Mouse (Mus musculus): ENCODE results near the gene Gm45213.
"Not testable (repeated sequence)": the region's sequence is repeated elsewhere in the genome, so short reads cannot be mapped to it uniquely, and the experiment has no call there.

Gene Gm45213

DNA sequence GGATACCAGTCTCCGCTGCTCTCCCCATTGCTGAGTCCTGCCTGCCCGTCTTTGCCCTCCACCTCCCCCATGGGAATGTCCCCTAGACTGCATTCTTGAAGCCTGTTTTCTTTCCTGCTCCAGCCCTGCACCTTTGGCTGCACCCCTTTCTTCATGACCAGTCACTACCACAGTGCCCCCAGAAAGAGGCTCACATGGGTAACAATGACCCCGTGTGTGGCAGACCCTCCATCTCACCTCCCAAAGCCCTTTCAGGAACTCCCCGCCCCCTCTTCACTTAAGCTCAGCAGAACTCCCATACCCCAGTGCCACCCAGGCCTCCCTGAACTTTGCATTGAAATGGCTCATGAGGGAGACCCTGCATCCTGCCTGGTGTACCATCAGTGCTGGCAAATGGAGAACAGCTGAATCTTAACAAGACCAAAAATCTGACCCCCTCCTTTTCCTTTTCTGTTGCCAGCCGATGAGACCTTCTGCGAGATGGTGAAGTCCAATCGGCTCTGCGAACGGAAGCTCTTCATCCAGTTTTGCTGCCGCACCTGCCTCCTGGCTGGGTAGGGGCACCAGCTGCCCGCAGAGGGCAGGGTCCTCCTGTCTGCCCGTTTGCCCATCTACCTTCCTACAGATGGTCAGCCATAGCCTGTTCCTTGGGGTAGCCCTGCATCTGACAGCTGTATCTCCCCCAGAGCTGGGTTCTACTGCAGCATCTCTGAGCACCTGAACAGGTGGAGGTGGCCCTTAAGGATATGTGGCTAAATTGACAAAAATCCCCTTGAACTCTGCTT, 5.2 kb downstream of the Gm45213 start:
- DNase-seq (ENCODE audit: low spot score): no peak

DNA sequence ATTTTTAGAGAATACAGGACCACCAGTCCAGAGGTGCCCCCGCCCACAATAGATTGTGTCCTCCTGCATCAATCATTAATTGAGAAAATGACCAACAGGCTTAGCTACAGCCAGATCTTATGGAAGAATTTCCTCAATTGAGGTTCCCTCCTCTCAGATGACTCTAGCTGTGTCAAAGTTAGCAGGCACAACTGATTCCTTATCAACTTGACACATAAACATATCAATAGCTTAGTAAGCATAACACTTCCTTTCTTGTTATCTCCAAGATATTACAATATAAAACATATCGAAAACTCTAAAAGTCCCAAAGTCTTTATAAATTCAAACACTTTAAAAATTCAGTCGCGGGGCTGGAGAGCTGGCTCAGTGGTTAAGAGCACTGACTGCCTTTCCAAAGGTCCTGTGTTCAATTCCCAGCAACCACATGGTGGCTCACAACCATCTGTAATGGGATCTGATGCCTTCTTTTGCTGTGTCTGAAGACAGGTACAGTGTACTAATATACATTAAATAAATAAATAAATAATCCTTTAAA, 10.6 kb downstream of the Gm45213 start:
- DNase-seq (ENCODE audit: low spot score): no peak

DNA sequence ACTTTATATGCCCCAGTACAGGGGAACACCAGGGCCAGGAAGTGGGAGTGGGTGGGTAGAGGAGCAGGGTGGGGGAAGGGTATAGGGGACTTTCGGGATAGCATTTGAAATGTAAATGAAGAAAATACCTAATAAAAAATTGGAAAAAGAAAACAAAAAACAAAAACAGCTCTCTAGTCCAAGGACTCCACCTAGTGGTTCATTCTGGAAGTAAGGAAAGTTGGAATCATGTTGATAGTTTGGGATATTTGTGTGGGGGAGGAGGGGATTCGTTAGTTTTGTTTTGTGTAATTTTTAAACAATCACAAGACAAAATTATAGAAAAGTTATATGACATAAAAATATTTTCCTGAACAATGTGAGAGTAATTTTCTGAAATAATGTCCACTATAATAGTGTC, 12.0 kb downstream of the Gm45213 start:
- DNase-seq (ENCODE audit: low spot score): not testable (repeated sequence)

DNA sequence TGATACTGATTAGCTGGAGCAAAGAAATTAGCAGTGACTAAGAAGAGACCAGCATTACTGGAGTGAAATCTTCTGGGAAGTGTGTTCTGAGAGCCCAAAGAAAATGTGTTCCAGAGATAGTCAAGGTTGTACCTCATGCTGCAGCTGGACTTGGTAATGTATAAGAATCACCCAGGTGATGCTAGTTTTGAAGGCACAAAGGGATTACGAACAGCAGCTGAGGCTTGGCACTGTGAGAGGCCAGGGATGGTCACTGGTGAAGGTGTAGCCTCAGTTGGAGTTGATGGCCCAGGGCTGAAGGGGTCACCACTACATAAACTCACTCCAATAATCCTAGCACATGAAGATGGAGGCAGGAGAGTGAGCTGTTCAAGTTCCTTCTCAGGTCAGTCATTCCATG, 15.3 kb downstream of the Gm45213 start, which contains the start of gene Snrpa1:
Snrpa1 (plus strand) TSS at position 301 of the 400 bp plus-strand sequence.
- no peak for DNase-seq (ENCODE audit: low spot score)

DNA sequence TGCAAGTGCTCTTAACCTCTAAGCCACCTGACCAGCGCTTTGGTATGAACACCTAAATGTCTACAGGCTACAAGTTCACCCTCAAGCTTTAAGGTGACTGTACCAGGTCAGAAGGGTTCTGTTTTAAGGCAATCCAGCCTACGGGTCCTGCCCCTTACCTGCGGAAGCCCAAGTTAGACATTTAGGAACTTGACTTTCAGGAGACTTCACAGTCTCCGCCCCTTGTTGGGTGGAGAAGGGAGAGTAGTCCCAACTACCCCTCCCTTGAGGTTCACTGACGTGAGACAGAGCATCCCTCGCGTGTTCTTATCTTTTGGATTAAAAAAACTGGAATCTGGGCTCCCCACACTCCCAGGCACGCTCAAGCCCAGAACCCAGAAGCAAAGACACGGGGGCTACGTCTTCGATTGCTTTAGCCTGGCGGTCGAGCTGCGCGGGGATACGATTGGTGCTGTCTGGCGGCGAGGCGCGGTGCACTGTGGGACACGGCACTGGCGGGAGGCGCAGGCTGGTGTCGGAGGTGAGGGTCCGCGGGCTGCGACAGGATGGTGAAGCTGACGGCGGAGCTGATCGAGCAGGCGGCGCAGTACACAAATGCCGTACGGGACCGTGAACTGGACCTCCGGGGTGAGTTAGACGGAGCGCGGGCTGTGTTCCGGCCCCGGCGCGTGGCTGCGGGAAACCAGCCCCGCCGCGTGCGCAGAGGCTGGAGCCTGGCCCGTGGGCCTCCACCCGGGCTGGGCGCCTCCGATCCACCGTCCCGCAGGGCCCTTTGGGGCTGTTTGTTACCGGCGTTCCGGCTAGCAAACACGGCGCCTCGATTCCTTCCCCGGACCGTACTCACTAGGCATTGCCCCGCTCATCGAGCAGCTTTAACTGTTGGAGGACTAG, 16.9 kb downstream of the Gm45213 start:
- peak; percentile 90 for DNase-seq (ENCODE audit: low spot score)

DNA sequence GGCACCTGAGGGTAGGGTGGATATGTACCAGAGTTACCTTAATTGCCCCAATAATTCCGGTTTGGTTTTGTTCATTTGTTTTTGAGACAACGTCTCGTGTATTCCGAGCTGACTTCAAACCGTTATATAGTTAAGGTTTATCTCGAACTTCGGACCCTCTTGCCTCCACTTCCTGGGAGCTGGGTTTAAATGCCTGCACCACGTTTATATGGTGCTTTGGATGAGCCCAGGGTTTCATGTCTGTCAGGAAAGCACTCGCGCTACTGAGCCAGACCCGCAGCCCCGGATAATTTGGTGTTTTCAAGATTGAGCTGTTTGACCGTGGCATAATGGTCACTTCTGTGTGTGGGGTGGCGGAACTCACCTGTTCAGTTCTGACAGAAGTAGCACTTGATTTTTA, 17.7 kb downstream of the Gm45213 start:
- peak; percentile 14 for DNase-seq (ENCODE audit: low spot score)

DNA sequence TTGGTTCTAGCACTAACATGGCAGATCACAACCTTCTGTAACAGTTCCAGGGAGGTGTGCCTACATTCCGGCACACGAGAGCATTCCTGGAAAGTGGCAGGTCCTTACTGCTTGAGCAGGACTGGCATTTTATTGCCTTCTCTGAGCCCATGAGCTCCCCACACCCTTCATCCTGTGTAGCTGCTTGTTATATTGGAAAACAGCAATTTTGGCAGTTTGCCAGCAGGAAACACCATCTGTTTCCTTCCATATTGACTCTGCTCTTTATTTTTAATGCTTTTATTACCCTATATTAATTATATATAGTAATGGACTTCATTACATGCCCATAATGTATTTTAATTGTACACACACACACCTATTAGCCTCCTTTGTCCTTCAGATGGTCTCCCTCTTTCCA, 33.0 kb downstream of the Gm45213 start:
- DNase-seq (ENCODE audit: low spot score): no peak

DNA sequence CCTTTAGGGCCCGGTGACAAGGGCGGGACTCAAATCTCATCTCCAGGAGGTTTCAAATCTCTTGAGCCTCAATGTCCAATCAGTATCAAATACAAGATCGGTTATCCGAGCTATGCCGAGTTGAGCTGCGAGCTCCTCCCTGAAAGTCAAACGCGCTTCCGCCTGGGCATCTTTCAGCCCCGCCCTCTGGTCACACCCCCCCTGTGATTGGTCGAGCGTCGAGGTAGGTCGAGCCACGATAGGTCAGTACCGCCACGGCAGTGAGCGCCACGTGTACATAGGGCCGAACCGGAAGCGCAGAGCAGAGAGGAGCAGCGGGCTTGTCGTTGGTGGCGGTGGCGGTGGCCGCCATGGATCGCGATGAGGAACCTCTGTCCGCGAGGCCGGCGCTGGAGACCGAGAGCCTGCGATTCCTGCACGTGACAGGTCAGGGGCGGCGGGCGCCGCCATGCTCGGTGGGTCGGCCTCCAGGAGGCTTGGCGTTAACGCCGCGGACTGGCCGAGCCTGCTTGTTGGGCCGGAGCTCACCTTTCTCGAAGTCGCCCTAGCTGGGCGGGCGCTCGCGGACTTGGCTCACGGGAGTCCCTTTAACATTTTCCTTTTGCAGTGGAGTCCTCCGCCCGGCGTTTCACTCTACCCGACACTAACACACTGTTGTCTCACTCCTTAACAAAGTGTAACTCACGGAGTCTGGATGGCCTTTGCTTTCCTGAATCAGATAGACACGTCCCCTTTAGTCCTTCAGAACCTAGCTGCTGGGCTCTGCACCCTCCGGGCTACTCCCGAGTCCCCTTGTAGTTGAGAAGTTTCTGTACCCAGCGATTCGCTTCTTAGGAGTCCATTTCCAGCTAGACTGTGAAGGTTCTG, 36.2 kb downstream of the Gm45213 start, which contains the start of gene Selenos:
Selenos (plus strand) TSS at position 286 of the 867 bp plus-strand sequence.
- peak; percentile 98 for DNase-seq (ENCODE audit: low spot score)

DNA sequence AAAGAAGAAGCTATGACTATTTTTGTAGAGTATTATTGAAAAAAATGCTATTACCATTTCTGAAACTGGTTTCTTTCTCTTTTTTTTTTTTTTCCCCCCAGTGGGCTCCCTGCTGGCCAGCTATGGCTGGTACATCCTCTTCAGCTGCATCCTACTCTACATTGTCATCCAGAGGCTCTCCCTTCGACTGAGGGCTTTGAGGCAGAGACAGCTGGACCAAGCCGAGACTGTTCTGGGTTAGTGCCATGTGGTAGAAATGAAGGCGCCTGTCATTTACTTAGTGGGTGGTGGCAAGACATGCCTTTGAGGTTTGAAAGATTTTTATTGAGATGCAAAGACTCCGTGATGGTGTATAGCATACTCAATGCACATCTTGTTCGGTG, 36.8 kb downstream of the Gm45213 start:
- peak; percentile 5 for DNase-seq (ENCODE audit: low spot score)

DNA sequence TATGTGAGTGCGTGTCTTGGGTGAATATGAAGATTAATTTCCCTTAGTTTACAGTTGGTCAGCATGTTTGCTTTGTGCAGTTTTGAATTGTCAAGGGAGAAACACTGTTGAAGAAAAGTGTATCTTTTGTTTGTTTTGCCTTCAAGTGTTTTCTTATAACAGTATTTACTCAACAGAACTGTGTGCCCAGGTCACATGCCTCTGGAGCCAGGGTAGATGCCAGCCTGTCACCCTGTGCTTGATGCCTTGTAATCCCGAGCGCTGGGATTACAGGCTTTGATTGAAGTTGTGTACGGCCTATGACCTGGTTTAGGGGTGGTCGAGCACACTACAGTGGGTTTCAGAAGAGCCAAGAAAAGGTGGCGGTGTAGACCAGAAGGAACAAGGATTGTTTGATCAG, 40.4 kb downstream of the Gm45213 start:
- no peak for DNase-seq (ENCODE audit: low spot score)

DNA sequence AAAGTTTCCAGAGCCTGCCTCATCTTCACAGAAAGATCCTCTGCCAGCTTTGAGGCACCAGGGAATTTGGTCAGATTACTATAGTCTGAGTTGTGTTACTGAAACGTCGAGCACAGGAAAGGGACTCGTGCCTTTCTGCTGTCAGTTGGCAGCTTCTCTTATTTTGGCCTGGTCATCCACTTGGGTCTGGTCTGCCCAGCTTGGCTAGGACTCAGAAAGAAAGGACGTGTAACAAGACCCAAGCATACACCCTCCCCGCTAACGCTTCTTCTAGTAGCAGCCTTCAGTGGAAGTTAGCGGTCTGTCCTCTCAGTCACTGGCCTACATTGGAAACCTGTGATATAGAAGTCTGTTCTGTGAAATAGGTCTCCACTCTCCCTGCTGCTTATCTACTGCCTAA, 41.1 kb downstream of the Gm45213 start:
- no peak for DNase-seq (ENCODE audit: low spot score)

DNA sequence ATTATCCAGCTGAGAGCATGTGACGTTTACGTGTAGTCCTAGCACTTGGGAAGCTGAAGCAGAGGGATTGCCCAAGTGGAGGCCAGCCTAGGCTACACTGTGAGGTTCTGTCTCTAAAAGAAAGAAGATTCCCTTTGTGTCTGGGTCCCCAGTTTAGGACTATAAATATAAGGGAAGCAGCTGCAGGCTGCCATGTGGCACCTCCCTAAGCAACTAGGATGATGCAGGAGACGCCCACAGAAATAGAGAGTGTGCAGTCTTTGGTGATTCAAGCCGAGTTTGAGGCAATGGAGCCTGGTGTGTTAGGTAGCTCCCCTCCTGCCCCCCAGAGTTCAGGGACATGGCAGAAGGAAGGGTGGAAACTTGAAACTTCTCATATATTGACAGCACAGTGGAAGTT, 44.2 kb downstream of the Gm45213 start:
- no peak for DNase-seq (ENCODE audit: low spot score)

DNA sequence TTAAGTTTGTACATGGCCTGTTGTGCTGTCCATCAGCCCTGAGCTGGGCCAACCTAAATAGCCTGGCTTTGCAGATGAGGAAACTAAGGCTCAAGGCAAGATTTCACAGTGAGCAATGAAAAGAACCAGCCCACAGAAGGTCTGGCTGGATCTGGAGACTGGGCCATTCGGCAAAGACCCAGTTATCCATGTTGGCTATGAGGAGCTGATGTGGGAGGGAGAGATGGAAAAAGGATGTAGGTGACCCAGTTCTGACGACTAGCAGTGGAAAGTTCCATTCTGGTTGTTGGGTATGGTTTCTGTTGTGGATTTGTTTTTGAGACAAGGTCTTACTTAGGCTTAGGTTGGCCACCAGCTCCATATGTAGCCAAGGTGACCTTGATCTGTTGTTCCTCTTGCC, 44.7 kb downstream of the Gm45213 start:
- no peak for DNase-seq (ENCODE audit: low spot score)

DNA sequence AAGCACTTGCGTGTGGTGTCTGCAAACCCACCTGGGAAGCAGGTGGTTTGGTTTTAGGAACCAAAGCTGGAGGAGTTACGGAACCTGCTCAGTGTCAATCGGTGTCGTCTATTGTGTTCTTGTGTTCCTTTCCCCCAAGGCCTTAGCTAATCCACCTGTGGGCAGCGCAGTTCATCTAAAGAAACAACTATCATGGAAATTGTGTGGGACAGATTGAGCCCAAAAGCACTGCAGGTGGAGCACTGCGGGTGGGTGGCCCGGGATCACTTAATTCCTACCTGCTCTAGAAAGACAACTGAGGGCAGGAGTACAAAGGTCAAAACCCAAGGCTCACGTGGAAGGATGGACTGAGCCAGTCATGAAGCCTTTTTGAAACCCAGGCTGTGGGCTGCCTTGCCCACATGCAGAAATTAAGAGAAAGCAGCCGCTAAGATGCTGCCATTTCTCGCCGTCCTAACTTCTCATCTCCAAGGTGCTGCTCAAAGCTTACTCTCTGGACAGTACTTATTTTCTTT, 47.3 kb downstream of the Gm45213 start:
- no peak for DNase-seq (ENCODE audit: low spot score)

DNA sequence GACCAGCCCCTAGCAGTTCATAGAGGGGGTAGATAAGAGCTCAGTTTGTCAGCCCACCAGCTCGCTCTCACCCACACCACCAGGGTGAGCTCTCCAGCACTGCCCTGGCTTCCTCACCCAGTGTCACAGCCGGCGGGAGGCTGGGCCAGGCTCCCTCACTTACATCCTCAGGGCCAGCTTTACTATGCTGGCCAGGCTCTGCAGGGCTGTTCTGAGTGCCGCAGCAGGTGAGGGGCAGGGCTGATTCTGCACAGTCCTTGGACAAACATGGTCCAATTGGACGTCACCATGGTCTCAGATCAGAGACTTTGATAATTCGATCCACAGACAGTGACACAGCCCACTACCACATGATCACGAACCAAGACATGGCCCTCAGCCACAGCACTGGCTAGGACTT, 48.2 kb downstream of the Gm45213 start:
- DNase-seq (ENCODE audit: low spot score): no peak

DNA sequence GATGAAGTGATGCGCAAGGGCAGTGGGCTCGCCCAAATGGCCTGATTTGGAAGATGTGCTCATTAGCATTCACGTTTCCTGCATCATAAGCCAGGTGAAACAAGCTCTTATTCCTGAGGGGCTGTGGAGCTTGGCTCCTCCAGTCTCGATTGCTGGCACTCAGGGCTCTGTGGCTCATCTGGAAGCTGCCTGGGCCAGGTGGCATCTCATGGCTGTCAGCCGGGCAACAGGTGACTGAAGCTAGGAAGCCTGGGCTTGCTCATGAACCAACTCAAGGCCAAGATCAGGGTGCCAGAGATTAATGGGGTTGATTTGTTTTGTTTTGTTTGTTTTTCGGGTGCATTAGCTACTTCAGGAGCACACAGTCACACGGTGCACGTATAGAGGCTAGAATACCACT, 49.3 kb downstream of the Gm45213 start:
- DNase-seq (ENCODE audit: low spot score): no peak

DNA sequence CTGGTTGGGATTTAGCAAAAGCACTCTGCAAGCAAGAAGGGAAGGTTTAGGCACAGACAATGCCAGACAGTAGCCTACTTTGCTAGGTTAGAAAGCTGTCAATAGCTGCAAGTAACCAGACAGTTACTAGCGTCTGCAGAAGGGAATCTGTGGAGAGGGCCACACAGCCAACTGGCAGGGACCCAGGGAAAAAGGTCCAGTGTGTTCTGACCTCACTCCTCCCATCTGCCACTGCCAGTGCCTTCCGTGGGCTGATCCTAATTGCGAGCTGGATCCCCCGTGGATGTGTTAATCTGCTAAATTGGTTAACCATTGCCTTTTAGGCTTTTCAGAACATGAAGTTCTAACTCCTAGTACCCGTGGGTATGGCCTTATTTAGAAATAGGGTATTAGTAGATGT, 50.7 kb downstream of the Gm45213 start:
- DNase-seq (ENCODE audit: low spot score): no peak

DNA sequence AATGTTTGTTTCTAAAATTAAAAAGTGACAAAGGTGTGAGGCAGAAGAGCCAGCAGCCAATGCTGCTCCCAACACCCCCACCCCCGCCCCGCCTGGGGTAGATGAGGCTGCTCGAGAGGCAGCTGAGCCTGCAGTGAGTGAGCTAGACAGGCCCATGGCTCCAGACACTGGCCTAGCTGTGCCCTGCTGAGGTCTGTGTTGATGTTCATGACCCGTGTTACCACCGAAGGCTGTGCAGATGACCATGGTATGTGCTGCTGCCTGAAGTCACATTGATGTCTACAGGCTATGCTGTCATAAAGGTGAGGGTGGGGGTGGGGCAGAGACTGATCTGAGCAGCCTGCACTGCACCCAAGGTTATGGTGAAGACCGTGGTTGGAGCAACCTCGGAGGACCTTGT, 55.4 kb downstream of the Gm45213 start:
- DNase-seq (ENCODE audit: low spot score): no peak

DNA sequence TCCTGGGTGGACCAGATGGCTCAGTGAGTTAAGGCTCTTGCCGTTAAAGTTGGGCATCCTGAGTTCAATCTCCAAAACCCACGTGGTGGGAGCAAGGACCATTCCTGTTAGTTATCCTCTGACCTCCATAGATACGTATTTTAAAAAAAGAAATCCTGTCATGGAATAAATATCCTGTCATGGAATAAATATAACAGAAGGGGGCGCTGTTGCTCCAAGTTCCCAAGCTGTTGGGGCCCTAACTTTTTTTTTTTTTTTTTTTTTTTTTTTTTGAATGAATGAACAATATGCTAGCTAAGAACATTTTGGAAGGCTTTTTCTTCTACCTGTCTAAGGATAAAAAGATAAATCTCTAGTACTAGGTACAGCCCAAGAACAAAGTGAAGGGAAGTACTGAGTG, 58.5 kb downstream of the Gm45213 start:
- DNase-seq (ENCODE audit: low spot score): no peak

DNA sequence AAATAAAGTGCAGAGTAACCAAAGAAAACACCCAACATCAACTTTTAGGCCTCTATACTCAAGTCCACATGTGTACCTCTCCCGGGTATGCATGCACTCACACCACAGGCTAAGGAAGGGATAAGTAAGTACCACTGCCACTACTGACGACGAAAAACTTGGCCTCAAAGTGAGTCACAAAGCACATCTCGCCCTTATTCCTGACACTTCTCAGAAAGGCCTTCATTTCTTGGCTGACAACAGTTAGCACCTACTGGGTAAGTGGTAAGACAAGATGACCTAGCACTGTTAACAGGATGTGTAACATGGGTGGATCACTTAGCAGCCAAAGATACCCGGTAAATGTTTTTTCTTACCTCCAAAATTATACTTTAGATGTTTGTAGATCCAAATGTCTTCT, 61.1 kb downstream of the Gm45213 start:
- no peak for DNase-seq (ENCODE audit: low spot score)

DNA sequence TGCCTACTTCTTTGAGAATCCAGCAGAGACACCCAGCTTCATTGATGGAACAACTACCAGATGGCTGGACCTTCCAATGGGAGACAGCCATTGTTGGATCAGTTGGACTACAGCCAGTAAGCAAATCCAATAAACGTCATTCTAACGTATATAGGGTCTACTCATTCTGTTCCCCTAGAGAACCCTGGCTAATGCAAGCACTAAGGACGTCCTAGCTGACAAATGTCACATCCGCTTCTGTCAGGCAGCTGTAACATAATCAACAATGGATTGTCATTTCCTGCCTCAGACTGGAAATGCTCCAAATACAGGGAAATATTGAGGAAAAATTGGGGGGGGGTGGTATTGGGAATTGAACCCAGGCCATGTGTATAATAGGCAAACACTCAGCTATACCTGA, 62.4 kb downstream of the Gm45213 start:
- DNase-seq (ENCODE audit: low spot score): no peak

DNA sequence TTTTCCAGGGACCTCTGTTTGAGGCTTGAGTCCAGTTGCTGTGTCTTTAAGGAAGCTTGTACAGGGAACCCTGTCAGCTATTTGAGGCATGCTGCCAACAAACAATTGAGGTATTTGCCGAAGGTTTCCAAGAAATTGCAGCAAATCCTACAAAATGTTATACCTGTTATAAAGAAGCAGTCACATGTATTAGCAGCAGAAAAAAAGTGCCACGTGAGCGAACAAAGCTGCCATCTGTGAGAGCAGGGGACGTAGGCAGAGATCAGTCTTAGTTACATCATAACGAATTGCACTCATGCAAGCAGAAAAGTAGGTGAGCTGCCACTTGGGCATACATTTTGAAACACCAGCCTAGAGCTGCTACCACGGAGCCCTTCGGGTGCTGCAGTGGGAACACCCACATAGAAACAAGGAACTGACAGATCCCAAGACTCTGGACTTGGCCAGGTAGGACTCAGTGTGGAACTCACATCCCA, 63.2 kb downstream of the Gm45213 start:
- no peak for DNase-seq (ENCODE audit: low spot score)

Data from yolk sac, embryonic 10.5 days (tissue).